Mouse (Mus musculus): ENCODE data around the gene Pole2. TPM values are rescaled to one million over a fixed set of nuclear protein-coding genes. Genes with fewer than 3 reads are reported as not detected.

Gene Pole2
- total RNA-seq, 2 experiments from 2014 or later = 1.0 to 1.3 TPM

DNA sequence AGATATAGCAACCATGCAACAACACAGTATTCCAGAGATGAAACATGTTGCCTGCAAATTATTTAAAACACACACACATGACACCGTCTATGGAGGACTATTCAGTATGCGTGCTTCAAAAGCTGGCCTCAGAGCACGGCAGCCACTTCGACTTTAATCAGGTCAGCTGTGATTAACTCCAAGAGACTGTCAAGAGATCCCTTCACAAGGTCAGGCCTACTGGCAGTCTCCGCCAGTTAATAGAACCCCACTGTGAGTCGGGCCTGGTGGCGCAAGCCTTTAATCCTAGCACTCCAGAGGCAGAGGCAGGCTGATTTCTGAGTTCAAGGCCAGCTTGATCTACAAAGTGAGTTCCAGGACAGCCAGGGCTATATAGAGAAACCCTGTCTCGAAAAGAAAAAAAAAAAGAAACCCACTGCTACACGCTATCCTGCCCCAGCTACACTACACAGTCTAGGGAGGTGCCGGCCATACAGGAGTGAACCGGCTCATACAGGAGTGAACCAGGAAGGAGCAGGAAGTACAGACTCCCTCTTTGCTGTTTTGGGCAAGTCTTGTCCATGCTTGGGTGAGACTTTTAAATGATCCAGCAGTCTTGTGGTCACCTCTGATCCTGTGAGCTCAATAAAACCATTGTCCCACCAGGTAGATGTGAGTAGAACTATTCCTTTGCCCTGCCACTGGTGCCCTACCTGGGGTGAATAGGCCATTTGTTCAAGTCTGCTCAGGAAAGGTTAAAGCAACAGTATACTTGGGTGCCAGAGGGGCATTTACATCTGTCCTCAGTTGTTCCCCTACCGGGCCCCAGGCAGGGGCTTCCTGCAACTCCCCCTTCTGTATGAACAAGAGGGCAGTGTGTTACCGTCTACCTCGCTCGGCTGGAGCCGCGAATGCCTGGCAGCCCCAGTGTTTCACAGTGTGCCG, 17.7 kb downstream of the Pole2 start:
- no peak for DNase-seq (ENCODE audit: low spot score in 2 of 2)

DNA sequence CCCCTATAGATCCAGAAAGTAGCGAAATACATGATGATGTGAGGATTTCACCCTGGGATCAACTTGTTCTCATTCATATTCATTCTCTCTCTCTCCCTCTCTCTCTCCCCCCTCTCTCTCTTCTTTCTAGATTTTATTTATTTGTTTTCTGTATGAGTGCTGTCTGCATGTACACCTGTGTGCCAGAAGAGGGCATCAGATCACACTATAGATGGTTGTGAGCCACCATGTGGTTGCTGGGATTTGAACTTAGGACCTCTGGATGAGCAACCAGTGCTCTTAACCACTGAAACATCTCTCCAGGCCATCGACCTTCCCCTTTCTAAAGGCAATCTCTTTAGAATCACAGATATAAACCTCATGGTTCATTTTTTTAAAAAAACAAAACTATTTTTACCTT, 19.5 kb downstream of the Pole2 start:
- DNase-seq (ENCODE audit: low spot score in 2 of 2) = no peak

DNA sequence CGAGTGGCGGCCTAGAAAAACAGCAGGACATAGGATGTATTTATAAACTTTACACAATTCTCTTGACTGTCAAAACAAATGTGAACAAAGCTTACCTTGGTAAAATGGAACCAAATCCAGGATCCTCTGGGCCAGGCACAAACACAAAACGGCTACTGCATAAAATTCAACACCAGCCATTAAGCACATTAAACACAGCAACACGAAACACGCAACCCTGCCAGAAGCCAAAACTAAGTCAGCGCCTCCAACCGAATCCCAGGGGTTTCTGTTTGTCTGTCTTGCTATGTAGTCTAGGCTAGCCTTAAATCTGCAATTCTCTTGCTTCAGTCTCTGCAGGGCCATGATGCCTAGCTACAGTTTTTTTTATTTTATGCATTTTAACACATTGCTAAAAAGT, 20.1 kb downstream of the Pole2 start:
- DNase-seq (ENCODE audit: low spot score in 2 of 2) = no peak

DNA sequence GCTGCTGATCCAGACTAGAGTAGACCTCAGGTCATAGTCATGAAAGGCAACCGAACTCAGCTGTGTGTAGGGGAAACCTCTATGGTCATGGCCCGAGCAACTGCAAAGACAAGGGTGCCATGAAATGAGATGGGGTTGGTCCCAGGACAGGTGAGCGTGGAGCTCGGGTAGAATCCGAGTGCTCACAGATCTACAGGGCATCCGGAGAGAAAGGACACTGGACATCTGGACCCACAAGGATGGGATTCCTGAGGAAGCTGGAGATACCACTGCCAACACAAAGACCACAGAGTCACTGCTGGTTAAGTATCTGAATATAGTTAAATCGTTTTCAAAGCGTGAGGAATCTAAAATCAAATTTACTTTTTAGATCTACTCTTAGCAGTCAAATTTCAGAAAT, 20.6 kb downstream of the Pole2 start:
- no peak for DNase-seq (ENCODE audit: low spot score in 2 of 2)

DNA sequence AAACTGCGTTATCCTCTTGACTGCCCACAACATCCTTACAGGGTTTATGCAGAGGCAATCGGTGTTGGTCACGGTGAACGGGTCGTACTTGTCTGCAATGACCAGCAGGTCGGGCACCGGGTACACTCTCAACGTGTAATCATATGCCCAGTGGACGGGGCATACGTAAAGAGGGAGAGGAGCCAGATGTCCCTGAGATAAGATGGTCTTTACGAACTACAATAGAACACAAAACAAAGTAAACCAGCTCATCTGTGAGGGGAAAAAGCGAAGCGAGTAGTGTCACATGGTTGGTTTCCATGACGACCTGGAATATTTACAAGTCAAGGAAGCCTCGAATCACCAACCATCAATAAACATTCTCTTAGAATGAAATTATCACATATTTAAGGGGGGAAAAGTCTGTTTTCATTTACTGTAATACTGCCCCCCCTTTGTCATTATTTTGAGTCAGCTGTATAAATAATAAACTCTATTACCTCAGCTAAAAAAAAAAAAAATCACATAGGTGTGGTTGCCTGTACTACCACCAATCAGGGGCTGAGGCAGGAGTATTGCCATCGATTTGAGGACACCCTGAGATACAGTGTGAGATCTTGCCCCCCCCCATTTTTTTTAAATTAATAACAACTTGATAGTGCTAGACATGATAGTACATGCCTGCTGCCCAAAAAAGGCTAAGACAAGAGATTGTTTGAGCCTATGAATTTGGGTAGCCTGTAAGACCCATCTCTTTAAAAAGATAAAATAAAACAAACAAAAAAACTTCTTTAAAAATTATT, 23.8 kb downstream of the Pole2 start, which contains the start of gene Gm49384:
Gm49384 (minus strand) TSS at position 216 of the 782 bp plus-strand sequence.
- DNase-seq (ENCODE audit: low spot score in 2 of 2) = no peak

DNA sequence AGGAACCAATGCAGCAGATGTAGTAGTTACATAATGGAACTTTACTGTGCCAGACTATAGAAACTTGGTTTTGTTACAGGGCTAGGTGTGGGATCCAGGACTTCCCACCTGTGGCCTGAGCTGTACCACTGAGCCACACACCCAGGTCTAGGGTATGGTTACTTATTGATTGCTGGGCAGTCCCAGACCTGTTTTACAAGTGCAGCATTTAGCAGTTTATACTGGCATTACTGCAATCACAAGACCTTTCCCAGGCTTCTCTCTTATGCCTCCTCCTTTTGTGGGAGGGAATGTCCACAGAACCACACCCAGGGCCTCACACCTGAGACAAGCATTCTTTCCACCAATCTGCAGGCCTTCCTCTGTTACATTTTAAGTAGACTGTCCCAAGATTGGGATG, 29.0 kb downstream of the Pole2 start:
- DNase-seq (ENCODE audit: low spot score in 2 of 2) = no peak

DNA sequence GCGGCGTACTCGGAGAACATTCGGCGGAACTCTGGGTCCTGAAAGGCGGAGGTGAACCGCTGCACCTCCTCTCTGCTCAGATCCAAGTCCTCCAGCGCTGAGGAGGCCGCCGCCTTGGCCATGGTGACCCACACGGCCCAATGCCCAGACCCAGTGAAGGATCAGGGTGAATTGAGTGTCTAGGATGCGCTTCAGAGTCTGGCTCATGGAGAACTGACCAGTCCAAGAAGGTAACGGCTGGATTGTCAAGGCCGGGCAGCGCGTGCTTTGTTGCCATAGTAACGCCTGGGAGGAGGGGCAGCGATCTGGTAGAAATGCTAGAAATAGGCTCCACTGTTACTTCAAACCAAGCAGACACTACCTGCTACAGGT, 29.8 kb downstream of the Pole2 start, which contains the start of gene Dnaaf2:
Dnaaf2 (minus strand) TSS at position 266 of the 372 bp plus-strand sequence.
- peak; percentile 72 to 73 for DNase-seq (ENCODE audit: low spot score in 2 of 2)

DNA sequence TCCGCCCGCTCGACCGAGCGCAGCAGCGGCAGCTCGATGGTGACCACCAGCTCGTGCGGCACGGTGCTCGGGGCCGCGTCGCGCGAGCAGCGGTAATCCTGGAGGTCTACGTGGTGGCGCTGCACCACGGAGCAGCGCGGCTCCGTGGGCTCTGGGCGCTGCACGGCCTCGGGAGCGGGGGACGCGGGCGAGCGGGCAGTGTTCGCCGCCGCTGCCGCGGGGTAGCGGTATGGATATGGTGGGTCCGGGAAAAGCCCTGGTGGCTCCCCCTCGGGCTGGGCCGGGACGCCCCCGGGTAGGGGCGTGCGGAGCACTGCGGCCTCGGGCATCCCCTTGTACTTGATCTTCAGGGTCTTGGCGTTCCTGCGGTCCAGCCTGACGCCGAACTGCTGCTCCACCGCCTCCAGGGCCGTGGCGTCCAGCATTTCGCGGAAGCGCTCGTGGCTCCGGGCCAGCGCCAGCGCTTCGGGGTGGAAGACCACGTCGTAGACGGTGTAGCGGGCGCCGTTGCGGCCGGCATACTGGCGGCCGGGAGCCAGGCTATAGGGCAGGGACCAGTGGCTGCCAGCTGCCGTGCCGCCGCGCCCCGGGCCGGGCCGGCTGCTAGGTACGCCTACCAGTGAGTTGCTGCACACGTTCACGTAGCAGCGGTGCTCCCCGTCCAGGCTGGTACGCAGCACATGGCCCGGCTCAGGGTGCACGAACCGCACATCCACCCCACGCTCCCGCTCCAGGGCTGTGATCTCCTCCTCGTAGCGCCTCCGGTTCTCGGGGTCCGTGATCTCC, 30.4 kb downstream of the Pole2 start:
- DNase-seq (ENCODE audit: low spot score in 2 of 2) = peak; percentile 54 to 73

DNA sequence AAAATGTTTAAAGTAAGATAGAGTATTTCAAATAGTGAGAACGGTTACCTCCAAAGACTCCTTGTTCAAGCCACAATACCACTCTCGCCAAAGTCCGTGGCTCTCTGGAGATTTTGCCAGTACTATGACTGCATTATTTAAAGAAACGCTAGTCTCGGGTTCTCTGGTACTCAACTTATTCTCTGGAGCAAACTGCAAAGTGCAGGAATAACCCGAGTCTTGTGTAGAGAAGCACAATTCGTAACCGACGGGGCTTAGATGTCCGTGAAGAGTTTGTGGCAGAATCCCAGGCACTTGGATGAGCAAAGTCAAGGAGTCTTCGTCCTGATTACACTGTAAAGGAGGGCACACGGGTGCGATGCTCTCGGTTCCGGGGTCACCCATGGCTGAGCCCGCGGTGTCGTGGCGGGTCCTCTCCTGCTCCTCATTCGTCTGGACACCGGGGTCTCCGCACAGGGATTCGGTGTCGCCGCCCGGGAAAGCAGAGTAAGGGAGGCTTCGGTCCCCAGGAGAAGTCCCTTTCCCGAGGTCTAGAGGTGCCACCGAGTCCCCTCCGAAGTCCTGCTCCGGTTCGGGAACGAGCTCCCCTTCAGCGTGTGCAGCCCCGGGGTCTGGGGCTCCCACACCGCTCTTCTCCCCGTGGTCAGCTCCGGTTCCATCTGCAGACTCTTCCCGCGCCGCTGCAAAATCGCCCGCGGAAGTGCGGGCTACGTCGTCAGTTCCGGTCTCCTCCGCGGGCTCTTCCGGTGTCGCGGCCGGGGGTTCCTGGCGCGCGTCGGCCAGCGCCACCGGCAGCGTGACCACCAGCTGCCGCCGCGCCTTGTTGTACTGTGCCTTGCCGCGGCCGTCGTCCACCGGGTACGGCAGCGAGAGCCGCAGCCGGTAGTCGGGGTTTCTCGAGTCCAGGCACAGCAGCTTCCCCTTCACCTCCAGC, 31.3 kb downstream of the Pole2 start, which contains the start of gene Gm49383:
Gm49383 (minus strand) TSS at position 661 of the 934 bp plus-strand sequence.
- DNase-seq (ENCODE audit: low spot score in 2 of 2) = peak in 1 of 2 experiments; percentile 67

DNA sequence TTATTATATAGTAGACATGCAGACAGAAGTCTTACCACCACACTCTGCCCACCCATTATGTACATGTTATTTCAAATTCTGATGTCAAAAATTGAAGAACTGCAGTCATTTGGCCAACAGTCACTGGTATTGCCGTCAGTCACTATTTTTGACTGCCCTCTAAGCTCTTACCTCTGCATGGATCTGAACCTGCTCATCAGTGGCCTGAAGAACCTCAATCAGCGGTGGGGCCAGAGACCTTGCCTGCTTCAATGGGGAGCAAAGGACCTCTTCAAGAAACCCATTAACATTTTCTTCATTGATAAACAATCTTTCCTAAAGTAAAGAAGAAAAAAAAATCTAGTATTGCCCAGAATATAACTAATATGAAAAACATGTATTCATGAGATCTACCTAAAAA, 35.4 kb downstream of the Pole2 start:
- DNase-seq (ENCODE audit: low spot score in 2 of 2) = no peak

DNA sequence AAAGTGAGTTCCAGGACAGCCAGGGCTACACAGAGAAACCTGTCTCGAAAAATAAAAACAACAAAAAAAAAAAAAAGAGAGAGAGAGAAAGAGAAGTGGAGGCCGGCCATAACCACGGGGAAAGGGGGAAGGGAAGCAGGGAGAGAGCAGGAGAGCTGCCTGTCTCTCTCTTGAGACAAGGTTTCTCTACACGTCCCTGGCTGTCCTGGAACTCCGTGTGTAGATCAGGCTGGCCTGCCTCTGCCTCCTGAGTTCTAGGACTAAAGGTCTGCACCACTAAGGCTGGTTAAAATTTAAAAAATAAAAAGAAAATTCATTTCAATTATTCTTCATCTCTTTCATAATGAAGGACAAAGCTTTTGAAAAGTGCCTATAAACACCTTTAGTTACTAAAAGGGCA, 36.6 kb downstream of the Pole2 start:
- no peak for DNase-seq (ENCODE audit: low spot score in 2 of 2)

DNA sequence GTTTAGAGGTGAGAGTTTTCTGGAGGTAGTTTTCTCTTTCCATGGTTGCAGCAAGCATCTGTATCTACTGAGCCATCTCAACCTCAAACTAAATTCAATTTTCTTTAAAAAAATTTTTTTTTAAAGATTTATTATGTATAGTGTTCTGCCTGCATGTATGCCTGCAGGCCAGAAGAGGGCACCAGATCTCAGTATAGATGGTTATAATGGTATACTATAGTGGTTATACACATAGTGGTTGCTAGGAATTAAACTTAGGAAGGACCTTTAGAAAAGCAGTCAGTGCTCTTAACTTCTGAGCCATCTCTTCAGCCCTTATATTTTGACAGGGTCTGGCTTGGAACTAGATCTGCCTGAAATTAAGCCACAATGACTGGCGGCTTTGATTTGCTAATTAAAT, 37.5 kb downstream of the Pole2 start:
- DNase-seq (ENCODE audit: low spot score in 2 of 2) = no peak

DNA sequence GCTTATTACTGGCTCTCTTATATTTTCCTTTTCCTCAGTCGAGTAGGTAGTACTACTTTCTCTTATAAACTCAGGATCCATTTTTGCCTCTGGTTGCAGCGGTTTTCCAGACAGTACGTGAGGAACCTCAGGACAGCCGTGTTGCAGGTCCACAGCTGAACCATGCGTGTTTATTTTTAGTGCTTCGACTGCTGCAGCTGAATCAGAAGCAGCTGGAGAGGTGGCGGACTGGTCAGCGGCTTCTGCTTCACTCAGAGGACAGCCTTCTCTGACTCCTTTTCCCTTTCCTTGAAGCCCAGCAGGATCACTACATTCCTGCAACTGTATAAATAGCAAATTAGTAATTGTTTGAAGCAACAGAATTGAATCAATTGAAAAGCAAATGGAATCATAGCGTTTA, 37.9 kb downstream of the Pole2 start:
- DNase-seq (ENCODE audit: low spot score in 2 of 2) = no peak

DNA sequence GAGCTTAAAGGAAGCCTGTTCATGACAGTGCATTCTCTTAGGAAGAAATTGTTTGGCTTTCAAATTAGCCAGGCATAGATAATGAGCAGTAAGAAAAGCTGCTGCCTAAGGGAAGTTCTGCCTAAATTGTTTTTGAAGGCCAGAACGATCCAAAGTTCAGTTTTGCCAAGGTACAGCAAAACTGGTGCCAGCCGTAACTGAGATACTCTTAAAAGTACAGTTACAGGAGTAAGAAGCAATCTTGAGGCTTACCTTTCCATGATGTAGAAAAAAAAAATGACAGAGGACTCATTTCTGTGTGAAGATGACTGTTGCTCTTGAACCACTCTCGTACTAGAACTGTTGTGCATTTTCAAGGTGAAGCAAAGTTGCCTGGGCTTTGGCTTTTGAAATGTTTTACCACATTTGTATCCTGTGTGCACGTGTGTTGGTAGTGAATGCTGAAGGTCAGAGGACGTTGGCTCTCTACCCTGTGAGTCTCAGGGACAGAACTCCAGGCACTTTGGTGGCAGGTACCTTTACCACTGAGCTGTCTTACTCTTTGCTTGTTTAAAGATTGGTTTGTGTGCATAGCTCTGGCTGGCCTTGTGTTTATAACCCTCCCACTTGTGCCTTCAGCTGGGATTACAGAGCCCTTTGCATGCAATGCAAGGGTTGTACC, 41.1 kb downstream of the Pole2 start:
- no peak for DNase-seq (ENCODE audit: low spot score in 2 of 2)

DNA sequence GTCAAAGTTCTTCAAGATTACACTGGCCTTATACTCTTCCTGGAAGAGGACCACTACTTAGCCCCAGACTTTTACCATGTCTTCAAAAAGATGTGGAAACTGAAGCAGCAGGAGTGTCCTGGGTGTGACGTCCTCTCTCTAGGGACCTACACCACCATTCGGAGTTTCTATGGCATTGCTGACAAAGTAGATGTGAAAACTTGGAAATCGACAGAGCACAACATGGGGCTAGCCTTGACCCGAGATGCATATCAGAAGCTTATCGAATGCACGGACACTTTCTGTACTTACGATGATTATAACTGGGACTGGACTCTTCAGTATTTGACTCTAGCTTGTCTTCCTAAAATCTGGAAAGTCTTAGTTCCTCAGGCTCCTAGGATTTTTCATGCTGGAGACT, 42.6 kb downstream of the Pole2 start:
- no peak for DNase-seq (ENCODE audit: low spot score in 2 of 2)

DNA sequence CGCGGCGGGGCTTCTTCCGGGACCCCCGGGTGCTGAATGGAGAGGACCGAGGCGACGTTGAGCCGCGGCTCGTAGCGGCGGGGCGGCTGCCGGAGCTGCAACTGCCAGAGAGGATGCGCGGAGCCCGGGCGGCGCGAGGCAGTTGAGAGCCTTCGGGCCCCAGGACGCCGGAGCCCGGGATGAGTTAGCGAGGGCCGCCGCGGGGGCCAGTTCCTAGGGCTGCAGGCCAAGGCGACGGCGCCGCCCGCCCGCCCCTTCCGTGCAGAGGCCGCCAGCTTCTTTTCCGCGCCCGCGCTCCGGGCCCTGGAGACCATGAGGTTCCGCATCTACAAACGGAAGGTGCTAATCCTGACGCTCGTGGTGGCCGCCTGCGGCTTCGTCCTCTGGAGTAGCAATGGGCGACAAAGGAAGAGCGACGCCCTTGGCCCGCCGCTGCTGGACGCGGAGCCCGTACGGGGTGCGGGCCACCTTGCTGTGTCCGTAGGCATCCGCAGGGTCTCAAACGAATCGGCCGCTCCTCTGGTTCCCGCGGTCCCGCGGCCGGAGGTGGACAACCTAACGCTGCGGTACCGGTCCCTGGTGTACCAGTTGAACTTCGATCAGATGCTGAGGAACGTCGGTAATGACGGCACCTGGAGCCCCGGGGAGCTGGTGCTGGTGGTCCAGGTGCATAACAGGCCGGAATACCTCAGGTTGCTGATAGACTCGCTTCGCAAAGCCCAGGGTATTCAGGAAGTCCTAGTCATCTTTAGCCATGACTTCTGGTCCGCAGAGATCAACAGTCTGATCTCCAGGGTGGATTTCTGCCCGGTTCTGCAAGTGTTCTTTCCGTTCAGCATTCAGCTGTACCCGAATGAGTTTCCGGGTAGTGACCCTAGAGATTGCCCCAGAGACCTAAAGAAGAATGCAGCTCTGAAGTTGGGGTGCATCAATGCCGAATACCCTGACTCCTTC, 43.4 kb downstream of the Pole2 start:
- peak in 1 of 2 experiments; percentile 65 for DNase-seq (ENCODE audit: low spot score in 2 of 2)

DNA sequence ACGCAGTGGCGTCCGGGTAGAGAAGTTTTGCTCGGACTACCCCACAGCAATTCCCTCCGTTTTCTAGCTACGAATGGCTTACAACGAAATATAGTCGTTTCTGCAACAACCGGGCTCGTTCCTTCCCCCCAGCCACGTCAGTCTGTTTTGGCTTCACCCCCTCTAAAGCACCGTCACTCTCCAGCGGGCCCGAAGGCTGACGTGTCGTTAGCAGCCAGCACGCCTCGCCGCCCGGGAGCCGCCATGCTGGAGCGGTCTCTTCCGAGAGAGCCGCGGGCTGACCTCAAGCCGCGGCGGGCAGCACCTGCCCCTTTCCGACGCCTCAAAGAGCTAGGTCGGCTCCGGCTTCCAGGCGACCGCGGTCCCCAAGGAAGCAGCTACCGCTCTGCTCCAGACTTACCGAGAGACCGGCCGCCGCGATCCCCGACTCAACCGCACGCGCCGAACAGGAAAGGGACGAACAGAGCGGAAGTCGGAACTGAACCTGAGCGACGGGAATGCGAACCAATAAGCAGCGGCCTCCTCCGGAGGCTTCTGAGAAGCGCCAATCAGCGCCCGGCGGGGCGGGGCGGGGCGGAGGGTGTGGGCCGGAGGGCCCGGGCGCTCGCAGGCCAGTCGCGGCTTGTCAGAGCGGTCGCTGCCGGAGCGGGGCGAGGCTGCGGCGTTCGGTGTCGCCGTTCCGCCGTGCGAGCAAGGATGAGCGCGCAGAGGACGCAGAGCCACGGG, 44.2 kb downstream of the Pole2 start, which contains the start of the genes Rpl36al and Mgat2:
Rpl36al (minus strand) TSS at position 501 of the 726 bp plus-strand sequence.
Mgat2 (plus strand) TSS at position 575 of the 726 bp plus-strand sequence.
- peak; percentile 99 to 100 for DNase-seq (ENCODE audit: low spot score in 2 of 2)

DNA sequence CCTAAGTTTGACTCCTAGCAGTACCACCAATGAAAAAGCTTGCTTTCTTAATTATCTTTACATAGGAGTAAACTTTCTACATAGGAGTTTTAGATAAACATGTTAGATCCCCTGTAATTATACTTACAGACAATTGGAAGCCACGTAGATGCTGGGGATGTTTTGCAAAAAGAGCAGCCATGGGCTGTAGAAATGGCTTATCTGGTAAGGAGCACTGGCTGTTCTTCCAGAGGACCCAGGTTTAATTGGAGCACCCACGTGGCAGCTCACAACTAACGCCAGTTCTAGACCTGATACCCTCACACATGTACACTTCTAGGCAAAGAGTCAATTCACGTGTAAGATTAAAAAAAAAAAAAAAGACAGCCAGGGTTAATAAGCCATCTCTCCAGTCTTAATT, 46.2 kb downstream of the Pole2 start:
- no peak for DNase-seq (ENCODE audit: low spot score in 2 of 2)
